Mouse (Mus musculus) induced T-regulatory cell, adult 2 months (primary cell): ENCODE measurements around the gene Gm10358.
"Not testable (repeated sequence)": the region's sequence is repeated elsewhere in the genome, so short reads cannot be mapped to it uniquely, and the experiment has no call there.

Experiments
- DNase-seq: peaks from one replicate; pipeline ENCODE4 v3.0.0-alpha.2; 2012; ENCODE audit warnings: low read depth

Gm10358 gene

GRCm38 (mm10) chr8:75406489-75406888 is at the start of gene Gm10358:
TSS of gene Gm10358 (minus strand) at chr8:75406589.
- no peak for DNase-seq

GRCm38 (mm10) chr8:75448394-75448793 is 42.0 kb upstream of the Gm10358 start, which contains the start of gene Iqcm:
TSS of gene Iqcm (plus strand) at chr8:75448694.
- DNase-seq = no peak

GRCm38 (mm10) chr8:75415696-75416095 is 9.3 kb upstream of the Gm10358 start:
- not testable (repeated sequence) for DNase-seq

- DNase-seq = no peak
These were observed 21.6 kb downstream of the Gm10358 start for GRCm38 (mm10) chr8:75384770-75385290.

- DNase-seq = no peak
These were observed 30.8 kb downstream of the Gm10358 start for GRCm38 (mm10) chr8:75375530-75376123.

GRCm38 (mm10) chr8:75372006-75372405 is 34.4 kb downstream of the Gm10358 start:
- no peak for DNase-seq
